Comparison of ENCODE assay signal across 8 mouse cellular contexts in genomic region chr3:32736244-32737171, GRCm38 (mm10). TPM values are rescaled to one million over a fixed set of nuclear protein-coding genes. Genes with fewer than 3 reads are reported as not detected.
A peak's percentile ranks its signal among the peaks of the same experiment; 100 is the strongest.
DNase-seq lines count a peak whose midpoint lies in the region; ATAC-seq lines count a peak whose summit lies in the region.

Gene Ndufb5, plus strand, starts transcription at chr3:32736990.

- ATAC-seq in erythroblast, adult 5-6 weeks (replicated peaks; ENCODE audit: low FRiP score, poor library complexity, severe bottlenecking): peak; percentile 97
- ATAC-seq in kidney, embryonic 15.5 days (replicated peaks; ENCODE audit: low FRiP score): peak; percentile 98
- ATAC-seq in monocyte, adult 5-6 weeks (replicated peaks; ENCODE audit: insufficient number of reproducible peaks, low FRiP score, low TSS enrichment, poor library complexity, severe bottlenecking): peak; percentile 97

- peak within 1 kb of the TSS; percentile 73 for H3K4me2 ChIP-seq in kidney, embryonic 15.5 days

- H3K4me1 ChIP-seq in heart, embryonic 10.5 days: peaks cover 11% of the 10 kb centered on the region
- H3K4me1 ChIP-seq in kidney, embryonic 15.5 days: peaks cover 23% of the 10 kb centered on the region

- peak; percentile 95 to 97 for DNase-seq in B cell, adult 2 months
- peak; percentile 100 for DNase-seq in brain, adult 2 months (ENCODE audit: low read depth, low spot score)
- DNase-seq in heart, embryonic 10.5 days (ENCODE audit: low spot score): peak; percentile 99
- peak; percentile 96 for DNase-seq in liver
- DNase-seq in spleen, postnatal 4 days (ENCODE audit: low spot score in 2 of 2): peak; percentile 95 to 96

- no peaks in the 10 kb centered on the region for H3K9me3 ChIP-seq in heart, embryonic 10.5 days
- H3K9me3 ChIP-seq in kidney, embryonic 15.5 days (replicated peaks): no peaks in the 10 kb centered on the region

- H3K27ac ChIP-seq in heart, embryonic 10.5 days: peak within 1 kb of the TSS; percentile 93
- peak within 1 kb of the TSS; percentile 91 for H3K27ac ChIP-seq in kidney, embryonic 15.5 days

- WGBS in heart, embryonic 10.5 days: under 1% methylated on average over 62 of the region's 62 CpGs
- under 1% methylated on average over 62 of the region's 62 CpGs for WGBS in kidney, embryonic 15.5 days

- H3K27me3 ChIP-seq in heart, embryonic 10.5 days (ENCODE audit: insufficient read depth, poor library complexity, severe bottlenecking): no peaks in the 10 kb centered on the region
- H3K27me3 ChIP-seq in kidney, embryonic 15.5 days: no peaks in the 10 kb centered on the region

- H3K36me3 ChIP-seq in heart, embryonic 10.5 days: peaks cover 39% of the 10 kb centered on the region
- H3K36me3 ChIP-seq in kidney, embryonic 15.5 days: peaks cover 50% of the 10 kb centered on the region

- peak within 1 kb of the TSS; percentile 79 for H3K9ac ChIP-seq in kidney, embryonic 15.5 days

- peak within 1 kb of the TSS; percentile 84 for H3K4me3 ChIP-seq in heart, embryonic 10.5 days
- H3K4me3 ChIP-seq in kidney, embryonic 15.5 days (replicated peaks): peak within 1 kb of the TSS; percentile 82

RNA-seq across cellular contexts. Expression of gene Ndufb5, which starts in this region (rescaled TPM):
- 40.0 and 41.8 TPM in 2 replicates for total RNA-seq in erythroblast, adult 5-6 weeks (2015; ENCODE audit: low replicate concordance)
- 35.4 and 35.8 TPM in 2 replicates for total RNA-seq in erythroblast, adult 5-6 weeks (2017; ENCODE audit: low replicate concordance)
- polyA plus RNA-seq in heart, embryonic 10.5 days (2016; fragmentation: Nextera tagmentation; extraction: Ambion mirVana): 335 and 408 TPM in 2 replicates
- 325 and 379 TPM in 2 replicates for polyA plus RNA-seq in kidney, embryonic 15.5 days (2015; fragmentation: Nextera tagmentation; extraction: Ambion mirVana)
- 91.5 to 116 TPM (median 116 TPM) in 3 replicates for total RNA-seq in monocyte, adult 5-6 weeks (2017)

Comparison
In these comparisons a context has a peak if more than half of its experiments do, and no peak if none do; other contexts are left out.
1. Peak in every context shown above with its lines: DNase-seq, ATAC-seq, H3K4me3 ChIP-seq and H3K27ac ChIP-seq.